Mouse (Mus musculus) heart, embryonic 16.5 days (tissue): ENCODE measurements around the gene Synj2. TPM values are rescaled to one million over a fixed set of nuclear protein-coding genes. Genes with fewer than 3 reads are reported as not detected.

Source experiments
- ATAC-seq: fragments of 200-750 bp; cut with Nextera tagmentation; replicated peaks from 2 replicates; pipeline ENCODE4 v1.8.0; 2017; ENCODE audit warnings: moderate number of reproducible peaks; ENCODE audit not compliant: insufficient read depth, low FRiP score; ENCODE audit errors: extremely low read depth
- H3K27ac ChIP-seq: fragments of 300-500 bp; sonication (generic); 2 replicates; pipeline ENCODE4 v1.5.1; 2014; ENCODE audit warnings: mild to moderate bottlenecking, low read length, control low read depth, moderate library complexity
- H3K27me3 ChIP-seq: fragments of 300-500 bp; sonication (generic); 2 replicates; pipeline ENCODE4 v1.6.1; 2014; ENCODE audit warnings: low read length, mixed read lengths; ENCODE audit not compliant: control insufficient read depth, insufficient read depth
- H3K36me3 ChIP-seq: fragments of 300-500 bp; sonication (generic); 2 replicates; pipeline ENCODE4 v1.6.1; 2014; ENCODE audit not compliant: control insufficient read depth, insufficient read depth
- H3K4me1 ChIP-seq: fragments of 300-500 bp; sonication (generic); 2 replicates; pipeline ENCODE4 v1.6.1; 2014; ENCODE audit warnings: low read length, mixed read lengths; ENCODE audit not compliant: control insufficient read depth, insufficient read depth
- H3K4me2 ChIP-seq: fragments of 300-500 bp; sonication (generic); 2 replicates; pipeline ENCODE4 v1.6.1; 2014; ENCODE audit warnings: low read depth, mild to moderate bottlenecking, control low read depth, low read length
- H3K4me3 ChIP-seq: fragments of 300-500 bp; sonication (generic); 2 replicates; pipeline ENCODE4 v1.5.1; 2014; ENCODE audit warnings: mild to moderate bottlenecking, control low read depth, low read length
- H3K9ac ChIP-seq: fragments of 300-500 bp; sonication (generic); 2 replicates; pipeline ENCODE4 v1.6.1; 2014; ENCODE audit warnings: low read length, control low read depth
- H3K9me3 ChIP-seq: fragments of 300-500 bp; sonication (generic); replicated peaks from 2 replicates; pipeline ENCODE4 v1.6.1; 2016; ENCODE audit warnings: low read length; ENCODE audit not compliant: control insufficient read depth
- WGBS: fragments of 180-500 bp; shearing (Covaris S2); extraction: QIAGEN DNeasy Blood & Tissue Kit; methylation state at CpG from one replicate; pipeline ENCODE4 v1.1.7; 2014; 5-methylcytosine and 5-hydroxymethylcytosine counted together
- polyA plus RNA-seq: library from polyadenylated mRNA; unstranded; fragments of >200 nt; fragmentation: Nextera tagmentation; extraction: Ambion mirVana; gene quantifications from 2 replicates; pipeline ENCODE4 v1.2.1, GENCODE M21; 2015

The Synj2 gene
- polyA plus RNA-seq, 1 experiment from 2014 or later = 5.3 TPM

- H3K9ac ChIP-seq = peak overlapping the region; percentile 26; the same call in 1 of the 2 replicates
- no peak for ATAC-seq
These were observed 57.1 kb downstream of the Synj2 start for GRCm38 (mm10) chr17:5998235-5998500.

GRCm38 (mm10) chr17:5999039-5999543, 58.0 kb downstream of the Synj2 start:
- no peak for ATAC-seq
- Histone ChIP-seq H3K4me2 (no peak overlapping the region), H3K4me3 (no peak overlapping the region), H3K27me3 (no peaks in the 10 kb centered on the region), H3K27ac (peak overlapping the region; percentile 100), H3K9ac (0 out of 2 replicates have a peak overlapping the region, but pooled peaks have one; percentile 12), H3K4me1 (peaks cover 67% of the 10 kb centered on the region), H3K9me3 (no peaks in the 10 kb centered on the region), H3K36me3 (0 out of 2 replicates have a peak, but pooled peaks cover 3% of the 10 kb centered on the region)
- WGBS = 64% methylated on average over 5 of the region's 5 CpGs

More at GRCm38 (mm10) chr17:5998235-5998500, 57.1 kb downstream of the Synj2 start:
- no peaks in the 10 kb centered on the region for H3K9me3 ChIP-seq
- H3K27ac ChIP-seq = peak overlapping the region; percentile 100
- no peak overlapping the region for H3K4me3 ChIP-seq
- 0 out of 2 replicates have a peak, but pooled peaks cover 2% of the 10 kb centered on the region for H3K36me3 ChIP-seq
- H3K4me2 ChIP-seq = peak overlapping the region; percentile 48; the same call in 1 of the 2 replicates
- H3K27me3 ChIP-seq = no peaks in the 10 kb centered on the region
- H3K4me1 ChIP-seq = peaks cover 61% of the 10 kb centered on the region

- 78% methylated on average over 8 of the region's 8 CpGs for WGBS
- H3K9ac ChIP-seq = no peak overlapping the region
- H3K4me3 ChIP-seq = no peak overlapping the region
- H3K9me3 ChIP-seq = no peaks in the 10 kb centered on the region
- no peak overlapping the region; the same call in 1 of the 2 replicates for H3K27ac ChIP-seq
- H3K4me2 ChIP-seq = no peak overlapping the region
- ATAC-seq = no peak
- H3K4me1 ChIP-seq = peaks cover 63% of the 10 kb centered on the region
- 0 out of 2 replicates have a peak, but pooled peaks cover 3% of the 10 kb centered on the region for H3K36me3 ChIP-seq
- H3K27me3 ChIP-seq = no peaks in the 10 kb centered on the region
These were observed 59.8 kb downstream of the Synj2 start for GRCm38 (mm10) chr17:6000864-6001319.

GRCm38 (mm10) chr17:6001389-6001788, 60.3 kb downstream of the Synj2 start:
- no peak overlapping the region for H3K9ac ChIP-seq
- ATAC-seq = no peak
- WGBS = 72% methylated on average over 6 of the region's 6 CpGs
- H3K27ac ChIP-seq = no peak overlapping the region; the same call in 1 of the 2 replicates
- no peaks in the 10 kb centered on the region for H3K27me3 ChIP-seq
- H3K4me1 ChIP-seq = peaks cover 63% of the 10 kb centered on the region
- no peak overlapping the region for H3K4me3 ChIP-seq
- no peak overlapping the region for H3K4me2 ChIP-seq
- 0 out of 2 replicates have a peak, but pooled peaks cover 3% of the 10 kb centered on the region for H3K36me3 ChIP-seq
- H3K9me3 ChIP-seq = no peaks in the 10 kb centered on the region

DNA sequence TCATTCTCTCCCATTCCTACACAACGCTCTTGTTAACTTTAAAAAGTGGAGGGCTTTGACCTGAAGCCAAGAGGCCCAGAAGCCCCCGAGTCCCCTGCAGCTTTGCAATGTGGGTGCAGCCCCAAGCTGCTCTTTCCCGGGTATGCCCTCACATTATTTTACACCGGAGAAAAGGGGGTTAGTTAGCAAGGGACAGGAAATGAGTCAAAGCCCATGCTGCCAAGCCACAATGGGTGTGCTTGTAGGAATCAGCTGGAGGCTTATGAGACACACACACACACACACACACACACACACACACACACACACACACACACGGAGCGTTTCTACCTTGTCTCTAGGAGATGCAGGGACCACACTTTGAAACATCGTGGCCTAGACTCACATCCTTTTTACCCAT, 60.8 kb downstream of the Synj2 start:
- H3K4me3 ChIP-seq = no peak overlapping the region
- H3K36me3 ChIP-seq = 0 out of 2 replicates have a peak, but pooled peaks cover 3% of the 10 kb centered on the region
- H3K9ac ChIP-seq = no peak overlapping the region
- H3K4me2 ChIP-seq = no peak overlapping the region
- WGBS = 61% methylated on average over 7 of the region's 7 CpGs
- no peak overlapping the region for H3K27ac ChIP-seq
- no peaks in the 10 kb centered on the region for H3K9me3 ChIP-seq
- ATAC-seq = no peak
- peaks cover 61% of the 10 kb centered on the region for H3K4me1 ChIP-seq
- no peaks in the 10 kb centered on the region for H3K27me3 ChIP-seq

DNA sequence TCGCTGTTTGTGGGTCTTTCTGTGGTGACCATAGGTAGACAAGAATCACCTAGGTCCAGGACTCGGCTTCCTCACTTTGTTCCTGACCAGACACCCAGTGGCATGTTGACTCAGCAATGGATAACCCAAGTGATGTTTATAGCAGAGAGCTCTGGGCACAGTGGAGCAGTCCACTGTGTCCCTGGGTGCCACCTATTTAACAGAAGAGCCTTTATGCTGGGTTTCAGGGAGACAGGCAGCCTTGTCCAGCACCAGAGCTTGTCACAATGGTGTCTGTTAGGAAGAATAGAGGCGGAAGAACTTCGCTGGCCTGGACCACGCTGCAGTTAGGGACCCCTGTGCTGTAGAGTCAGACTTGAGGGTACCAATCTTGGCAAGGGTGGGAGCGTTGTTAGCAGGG, 61.5 kb downstream of the Synj2 start:
- WGBS = 92% methylated on average over 6 of the region's 6 CpGs
- Histone ChIP-seq H3K27me3 (no peaks in the 10 kb centered on the region), H3K36me3 (0 out of 2 replicates have a peak, but pooled peaks cover 3% of the 10 kb centered on the region), H3K4me2 (no peak overlapping the region), H3K27ac (peak overlapping the region; percentile 82; the same call in 1 of the 2 replicates), H3K4me1 (peaks cover 68% of the 10 kb centered on the region), H3K4me3 (no peak overlapping the region), H3K9ac (no peak overlapping the region), H3K9me3 (no peaks in the 10 kb centered on the region)
- no peak for ATAC-seq

DNA sequence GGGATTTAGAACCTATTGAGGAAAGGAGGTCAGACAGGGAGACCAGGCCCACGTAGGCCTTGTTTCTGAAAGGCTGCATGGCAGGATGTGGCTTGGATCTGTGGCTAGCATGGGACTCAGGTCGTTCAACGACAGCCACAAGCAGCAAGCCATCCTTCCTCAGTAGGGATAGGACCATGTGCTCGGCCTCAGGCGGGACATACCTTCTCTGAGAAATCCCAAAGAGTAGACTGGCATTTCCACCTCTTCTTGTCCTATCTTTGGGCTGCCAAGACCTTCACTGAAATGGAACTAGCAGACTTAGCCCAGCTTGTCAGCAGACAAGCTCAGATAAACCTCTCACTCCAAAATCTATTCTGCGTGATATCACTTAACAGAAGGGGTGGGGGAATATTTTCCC, 62.6 kb downstream of the Synj2 start:
- no peak overlapping the region for H3K9ac ChIP-seq
- no peak overlapping the region for H3K4me2 ChIP-seq
- H3K36me3 ChIP-seq = 0 out of 2 replicates have a peak, but pooled peaks cover 3% of the 10 kb centered on the region
- peaks cover 67% of the 10 kb centered on the region for H3K4me1 ChIP-seq
- no peaks in the 10 kb centered on the region for H3K27me3 ChIP-seq
- no peak overlapping the region for H3K4me3 ChIP-seq
- ATAC-seq = no peak
- H3K27ac ChIP-seq = peak overlapping the region; percentile 82
- 53% methylated on average over 6 of the region's 6 CpGs for WGBS
- no peaks in the 10 kb centered on the region for H3K9me3 ChIP-seq

DNA sequence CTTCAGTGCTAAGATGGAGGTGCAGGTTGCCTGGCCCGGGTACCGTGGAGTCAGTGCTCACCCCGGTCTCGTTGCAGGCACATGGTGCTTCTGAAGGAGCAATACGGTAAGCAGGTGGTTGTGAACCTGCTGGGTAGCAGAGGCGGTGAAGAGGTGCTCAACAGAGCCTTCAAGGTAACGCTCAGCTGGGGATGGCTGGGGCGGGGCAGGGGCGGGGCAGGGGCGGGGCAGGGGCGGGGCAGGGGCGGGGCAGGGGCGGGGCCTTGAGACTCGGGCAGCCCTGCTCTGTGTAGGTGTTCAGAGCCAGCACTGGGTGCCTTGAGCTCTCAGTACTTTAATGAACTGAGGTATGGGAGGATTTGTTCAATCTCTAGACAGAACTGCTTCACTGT, 64.2 kb downstream of the Synj2 start:
- 16% methylated on average over 14 of the region's 14 CpGs for WGBS
- Histone ChIP-seq H3K4me3 (no peak overlapping the region), H3K9me3 (no peaks in the 10 kb centered on the region), H3K9ac (peak overlapping the region; percentile 51), H3K4me1 (peaks cover 57% of the 10 kb centered on the region), H3K36me3 (0 out of 2 replicates have a peak, but pooled peaks cover 3% of the 10 kb centered on the region), H3K4me2 (peak overlapping the region; percentile 3; the same call in 1 of the 2 replicates), H3K27ac (peak overlapping the region; percentile 89), H3K27me3 (no peaks in the 10 kb centered on the region)
- ATAC-seq = peak; percentile 73

GRCm38 (mm10) chr17:6005638-6006471, 64.8 kb downstream of the Synj2 start:
- Histone ChIP-seq H3K27me3 (no peaks in the 10 kb centered on the region), H3K9ac (peak overlapping the region; percentile 51), H3K27ac (peak overlapping the region; percentile 89), H3K4me1 (peaks cover 55% of the 10 kb centered on the region), H3K9me3 (no peaks in the 10 kb centered on the region), H3K4me3 (no peak overlapping the region), H3K4me2 (peak overlapping the region; percentile 3; the same call in 1 of the 2 replicates), H3K36me3 (peaks cover 6% of the 10 kb centered on the region; the same call in 1 of the 2 replicates)
- ATAC-seq = peak; percentile 49
- WGBS = 22% methylated on average over 14 of the region's 14 CpGs
